ENCODE assay signal across 8 mouse cellular contexts in the genomic region with DNA sequence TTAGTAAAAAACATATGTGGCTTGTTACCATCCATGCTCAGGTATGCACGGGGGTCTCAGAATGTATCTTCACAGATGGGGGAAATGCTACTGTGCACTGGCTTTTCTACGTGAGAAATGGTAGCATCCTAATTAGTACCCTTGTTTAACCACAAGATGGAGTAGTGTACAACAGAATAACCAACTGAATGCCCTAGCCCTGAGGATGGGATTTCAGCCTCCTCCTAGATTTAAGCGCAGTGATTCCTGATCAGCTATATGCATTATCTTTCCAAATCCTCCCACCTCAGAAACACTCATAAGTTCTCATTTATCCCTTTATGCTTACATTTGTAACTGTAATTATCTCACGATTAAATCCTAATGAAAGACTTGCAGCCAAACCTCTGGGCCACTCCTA. TPM values are rescaled to one million over a fixed set of nuclear protein-coding genes. Genes with fewer than 3 reads are reported as not detected.
DNase-seq lines count a peak whose midpoint lies in the region; ATAC-seq and TF ChIP-seq lines count a peak whose summit lies in the region.

No protein-coding gene starts in this region.

- peak; percentile 89 for TF ChIP-seq CTCF in lung, postnatal 0 days (IDR thresholded peaks at IDR 0.05)
- peak; percentile 91 for TF ChIP-seq CTCF in forebrain, postnatal 0 days (IDR thresholded peaks at IDR 0.05; ENCODE audit: low read depth)

- no peaks in the 10 kb centered on the region for H3K4me1 ChIP-seq in embryonic facial prominence, embryonic 11.5 days (ENCODE audit: control insufficient read depth, insufficient read depth, low read length)
- peaks cover 19% of the 10 kb centered on the region for H3K4me1 ChIP-seq in embryonic facial prominence, embryonic 10.5 days
- H3K4me1 ChIP-seq in lung, postnatal 0 days (ENCODE audit: insufficient read depth, low read depth, low read length) = no peaks in the 10 kb centered on the region
- H3K4me1 ChIP-seq in forebrain, postnatal 0 days (ENCODE audit: insufficient read depth) = no peaks in the 10 kb centered on the region
- H3K4me1 ChIP-seq in midbrain, embryonic 16.5 days (ENCODE audit: control insufficient read depth, insufficient read depth, low read length) = no peaks in the 10 kb centered on the region

- ATAC-seq in embryonic facial prominence, embryonic 11.5 days (replicated peaks; ENCODE audit: insufficient number of reproducible peaks, low FRiP score, low TSS enrichment, low read depth) = peak; percentile 40; the same call in 1 of the 2 replicates
- ATAC-seq in lung, postnatal 0 days = peak; percentile 26; the same call in 1 of the 2 replicates
- peak; percentile 94 for ATAC-seq in forebrain, postnatal 0 days
- peak; percentile 91 for ATAC-seq in midbrain, embryonic 16.5 days

- no peak overlapping the region for H3K4me3 ChIP-seq in embryonic facial prominence, embryonic 11.5 days (ENCODE audit: low read depth, low read length)
- H3K4me3 ChIP-seq in embryonic facial prominence, embryonic 10.5 days = no peak overlapping the region
- no peak overlapping the region for H3K4me3 ChIP-seq in lung, postnatal 0 days (ENCODE audit: low read depth, low read length)
- no peak overlapping the region for H3K4me3 ChIP-seq in forebrain, postnatal 0 days (ENCODE audit: low read depth, low read length)
- H3K4me3 ChIP-seq in midbrain, embryonic 16.5 days (ENCODE audit: low read depth, low read length) = no peak overlapping the region

- no peak overlapping the region for H3K27ac ChIP-seq in embryonic facial prominence, embryonic 11.5 days (replicated peaks; ENCODE audit: low read depth, low read length)
- no peak overlapping the region for H3K27ac ChIP-seq in embryonic facial prominence, embryonic 10.5 days (replicated peaks)
- no peak overlapping the region for H3K27ac ChIP-seq in lung, postnatal 0 days (ENCODE audit: low read length)
- no peak overlapping the region for H3K27ac ChIP-seq in forebrain, postnatal 0 days (ENCODE audit: low read depth, low read length)
- H3K27ac ChIP-seq in midbrain, embryonic 16.5 days (ENCODE audit: low read length) = no peak overlapping the region

- no peak overlapping the region for H3K4me2 ChIP-seq in embryonic facial prominence, embryonic 11.5 days (ENCODE audit: low read depth, low read length)
- H3K4me2 ChIP-seq in lung, postnatal 0 days (replicated peaks; ENCODE audit: low read depth, low read length) = no peak overlapping the region
- no peak overlapping the region for H3K4me2 ChIP-seq in forebrain, postnatal 0 days (ENCODE audit: low read depth)
- no peak overlapping the region for H3K4me2 ChIP-seq in midbrain, embryonic 16.5 days (ENCODE audit: low read length)

- no peaks in the 10 kb centered on the region for H3K36me3 ChIP-seq in embryonic facial prominence, embryonic 11.5 days (replicated peaks; ENCODE audit: control insufficient read depth, insufficient read depth, low read depth, low read length)
- H3K36me3 ChIP-seq in embryonic facial prominence, embryonic 10.5 days (replicated peaks) = no peaks in the 10 kb centered on the region
- H3K36me3 ChIP-seq in lung, postnatal 0 days (ENCODE audit: insufficient read depth, low read length) = no peaks in the 10 kb centered on the region
- H3K36me3 ChIP-seq in forebrain, postnatal 0 days (ENCODE audit: insufficient read depth) = no peaks in the 10 kb centered on the region
- H3K36me3 ChIP-seq in midbrain, embryonic 16.5 days (ENCODE audit: control insufficient read depth, insufficient read depth, low read length) = no peaks in the 10 kb centered on the region

- H3K27me3 ChIP-seq in embryonic facial prominence, embryonic 11.5 days (ENCODE audit: control insufficient read depth, insufficient read depth, low read length) = no peaks in the 10 kb centered on the region
- H3K27me3 ChIP-seq in embryonic facial prominence, embryonic 10.5 days (replicated peaks; ENCODE audit: low read depth, poor library complexity, severe bottlenecking) = no peaks in the 10 kb centered on the region
- no peaks in the 10 kb centered on the region for H3K27me3 ChIP-seq in lung, postnatal 0 days (replicated peaks; ENCODE audit: insufficient read depth, low read length)
- no peaks in the 10 kb centered on the region for H3K27me3 ChIP-seq in forebrain, postnatal 0 days (ENCODE audit: insufficient read depth, low read length)
- no peaks in the 10 kb centered on the region; the same call in 1 of the 2 replicates for H3K27me3 ChIP-seq in midbrain, embryonic 16.5 days (ENCODE audit: control insufficient read depth, insufficient read depth, low read depth, low read length)

- no peak overlapping the region for H3K9ac ChIP-seq in embryonic facial prominence, embryonic 11.5 days (replicated peaks; ENCODE audit: low read length)
- no peak overlapping the region for H3K9ac ChIP-seq in lung, postnatal 0 days (replicated peaks; ENCODE audit: low read depth)
- H3K9ac ChIP-seq in forebrain, postnatal 0 days = no peak overlapping the region
- no peak overlapping the region for H3K9ac ChIP-seq in midbrain, embryonic 16.5 days (ENCODE audit: low read depth, low read length)

- 16% methylated on average over 4 of the region's 4 CpGs for WGBS in embryonic facial prominence, embryonic 11.5 days
- 18% methylated on average over 4 of the region's 4 CpGs for WGBS in embryonic facial prominence, embryonic 10.5 days
- WGBS in lung, postnatal 0 days = 8% methylated on average over 4 of the region's 4 CpGs
- 8% methylated on average over 4 of the region's 4 CpGs for WGBS in forebrain, postnatal 0 days
- WGBS in midbrain, embryonic 16.5 days = 11% methylated on average over 4 of the region's 4 CpGs

- no peak for TF ChIP-seq EP300 in lung, postnatal 0 days (IDR thresholded peaks at IDR 0.05)

- H3K9me3 ChIP-seq in embryonic facial prominence, embryonic 11.5 days (replicated peaks; ENCODE audit: control insufficient read depth, low read length) = no peaks in the 10 kb centered on the region
- H3K9me3 ChIP-seq in embryonic facial prominence, embryonic 10.5 days = no peaks in the 10 kb centered on the region
- no peaks in the 10 kb centered on the region for H3K9me3 ChIP-seq in lung, postnatal 0 days (ENCODE audit: low read length)
- H3K9me3 ChIP-seq in forebrain, postnatal 0 days (ENCODE audit: low read length) = no peaks in the 10 kb centered on the region
- no peaks in the 10 kb centered on the region for H3K9me3 ChIP-seq in midbrain, embryonic 16.5 days (replicated peaks; ENCODE audit: control insufficient read depth, low read length, poor library complexity, severe bottlenecking)

- peak; percentile 71 for DNase-seq in embryonic facial prominence, embryonic 11.5 days (ENCODE audit: low spot score)
- DNase-seq in embryonic facial prominence, embryonic 10.5 days (ENCODE audit: low spot score) = no peak
- DNase-seq in lung, postnatal 0 days (ENCODE audit: low spot score) = peak; percentile 76
- no peak for DNase-seq in lung, adult 18-20 months
- peak; percentile 78 for DNase-seq in forebrain, postnatal 0 days
- no peak for DNase-seq in adrenal gland, postnatal 4 days (ENCODE audit: low spot score in 2 of 2)
- DNase-seq in right cerebral cortex, postnatal 4 days = no peak

RNA-seq across cellular contexts. Expression of a gene that starts 37.6 kb away (rescaled TPM):
- polyA plus RNA-seq in embryonic facial prominence, embryonic 11.5 days (2014; fragmentation: Nextera tagmentation; extraction: Ambion mirVana) = 16.9 and 18.6 TPM in 2 replicates
- 13.1 and 14.7 TPM in 2 replicates for polyA plus RNA-seq in embryonic facial prominence, embryonic 10.5 days (2016; fragmentation: Nextera tagmentation; extraction: Ambion mirVana)
- polyA plus RNA-seq in lung, postnatal 0 days (2015; fragmentation: Nextera tagmentation; extraction: Ambion mirVana) = 1.2 and 1.7 TPM in 2 replicates
- 21.0 and 21.1 TPM in 2 replicates for total RNA-seq in forebrain, postnatal 0 days (2014; rRNA removed)
- 16.3 and 16.4 TPM in 2 replicates for polyA plus RNA-seq in forebrain, postnatal 0 days (2015; fragmentation: Nextera tagmentation; extraction: Ambion mirVana)
- 15.0 and 16.6 TPM in 2 replicates for polyA plus RNA-seq in midbrain, embryonic 16.5 days (2015; fragmentation: Nextera tagmentation; extraction: Ambion mirVana)
- total RNA-seq in adrenal gland, postnatal 4 days (2021) = 1 to 10 TPM; 2.7 to 7.1 TPM

Comparison
In these comparisons a context has a peak if more than half of its experiments do, and no peak if none do; other contexts are left out.
1. DNase-seq: peak in embryonic facial prominence, embryonic 11.5 days (single experiment), lung, postnatal 0 days (single experiment) and forebrain, postnatal 0 days (single experiment); none in embryonic facial prominence, embryonic 10.5 days (single experiment), lung, adult 18-20 months (0 of 2), adrenal gland, postnatal 4 days (0 of 2) and right cerebral cortex, postnatal 4 days (single experiment).
2. ATAC-seq: peak in every context shown above with its lines; median percentile 94 in forebrain, postnatal 0 days; 91 in midbrain, embryonic 16.5 days; 40 in embryonic facial prominence, embryonic 11.5 days; 26 in lung, postnatal 0 days.